Mouse (Mus musculus) kidney, adult 2 months (tissue): ENCODE results near the gene Gdap2. TPM values are rescaled to one million over a fixed set of nuclear protein-coding genes. Genes with fewer than 3 reads are reported as not detected.

Source experiments
- DNase-seq: peaks from one replicate; pipeline ENCODE4 v3.0.0; 2021
- H3K27ac ChIP-seq: fragments of 200-500 bp; 2 replicates; pipeline ENCODE4 v1.5.1; 2012; ENCODE audit warnings: low read depth, low read length, control low read depth, inconsistent platforms; ENCODE audit not compliant: insufficient read depth
- H3K27me3 ChIP-seq: fragments of 200-500 bp; replicated peaks from 2 replicates; pipeline ENCODE4 v1.6.1; 2012; ENCODE audit warnings: mild to moderate bottlenecking, moderate library complexity, low read length, inconsistent platforms; ENCODE audit not compliant: control insufficient read depth, insufficient read depth
- H3K36me3 ChIP-seq: fragments of 200-500 bp; 2 replicates; pipeline ENCODE4 v1.6.1; 2012; ENCODE audit warnings: mild to moderate bottlenecking, moderate library complexity, low read length, inconsistent platforms; ENCODE audit not compliant: control insufficient read depth, insufficient read depth
- H3K4me1 ChIP-seq: fragments of 200-500 bp; 2 replicates; pipeline ENCODE4 v1.6.1; 2011; ENCODE audit warnings: low read length; ENCODE audit not compliant: control insufficient read depth, insufficient read depth
- H3K4me3 ChIP-seq: fragments of 200-500 bp; 2 replicates; pipeline ENCODE4 v1.5.1; 2011; ENCODE audit warnings: mild to moderate bottlenecking, low read depth, low read length, control low read depth; ENCODE audit not compliant: insufficient read depth
- CTCF ChIP-seq: fragments of 200-500 bp; conservative IDR thresholded peaks from 2 replicates; pipeline ENCODE4 v1.5.1; 2011; ENCODE audit warnings: low read depth, mild to moderate bottlenecking, control low read depth, low read length, moderate library complexity, mixed read lengths; ENCODE audit not compliant: insufficient read depth, insufficient read length
- POLR2A ChIP-seq: fragments of 200-500 bp; IDR thresholded peaks from one replicate; pipeline ENCODE4 v1.6.1; 2011; ENCODE audit warnings: low read depth, low read length, control low read depth
- WGBS: fragments of 180-500 bp; shearing (Covaris S2); methylation state at CpG from one replicate; pipeline ENCODE4 v1.1.7; 2018; 5-methylcytosine and 5-hydroxymethylcytosine counted together
- polyA plus RNA-seq: library from polyadenylated mRNA; depleted of rRNA; stranded (reverse); fragments of >200 nt; gene quantifications from 2 replicates; pipeline ENCODE4 v1.2.3, GENCODE M21; 2012

Gene Gdap2
- polyA plus RNA-seq, 1 experiment = 14.4 TPM

DNA sequence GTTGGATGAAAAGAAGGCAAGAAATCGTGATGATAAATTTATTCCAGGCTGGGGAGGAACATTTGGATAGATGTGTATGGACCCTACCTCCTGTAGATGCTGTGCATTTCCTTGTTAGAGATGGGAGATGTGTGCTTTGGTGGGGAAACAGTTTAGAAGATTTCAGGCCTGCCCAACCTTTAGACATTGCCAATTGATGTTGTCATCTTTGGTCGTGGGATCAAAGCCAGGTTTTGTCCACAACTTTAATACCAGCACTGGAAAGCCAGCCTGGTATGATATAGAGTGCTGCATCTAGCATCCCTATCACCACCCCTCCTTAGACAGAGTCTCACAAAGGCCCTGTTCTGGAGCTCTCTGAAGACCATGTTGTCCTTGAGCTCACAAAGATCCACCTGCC lies 1.4 kb downstream of the Gdap2 start:
- H3K36me3 ChIP-seq = peaks cover 6% of the 10 kb centered on the region
- DNase-seq = no peak
- no peaks in the 10 kb centered on the region; the same call in 1 of the 2 replicates for H3K4me1 ChIP-seq
- H3K27me3 ChIP-seq = no peaks in the 10 kb centered on the region
- TF ChIP-seq CTCF = no peak
- no peak for TF ChIP-seq POLR2A
- H3K4me3 ChIP-seq = no peak overlapping the region
- WGBS = 74% methylated on average over 2 of the region's 2 CpGs
- H3K27ac ChIP-seq = no peak overlapping the region

GRCm38 (mm10) chr3:100164991-100165390 lies 2.8 kb downstream of the Gdap2 start:
- Histone ChIP-seq H3K4me1 (no peaks in the 10 kb centered on the region; the same call in 1 of the 2 replicates), H3K27me3 (no peaks in the 10 kb centered on the region), H3K27ac (no peak overlapping the region; the same call in 1 of the 2 replicates), H3K4me3 (no peak overlapping the region), H3K36me3 (no peaks in the 10 kb centered on the region)
- DNase-seq = no peak
- TF ChIP-seq POLR2A (no peak), CTCF (no peak)

- H3K4me3 ChIP-seq = no peak overlapping the region
- 93% methylated on average over 2 of the region's 2 CpGs for WGBS
- H3K27me3 ChIP-seq = no peaks in the 10 kb centered on the region
- H3K27ac ChIP-seq = no peak overlapping the region
- peaks cover 19% of the 10 kb centered on the region for H3K36me3 ChIP-seq
- H3K4me1 ChIP-seq = no peaks in the 10 kb centered on the region
- no peak for DNase-seq
- TF ChIP-seq POLR2A (no peak), CTCF (no peak)
These were observed 13.8 kb downstream of the Gdap2 start for GRCm38 (mm10) chr3:100176031-100176430.

- H3K36me3 ChIP-seq = peaks cover 14% of the 10 kb centered on the region
- no peaks in the 10 kb centered on the region for H3K4me1 ChIP-seq
- 66% methylated on average over 3 of the region's 3 CpGs for WGBS
- no peaks in the 10 kb centered on the region for H3K27me3 ChIP-seq
- no peak overlapping the region for H3K4me3 ChIP-seq
- no peak overlapping the region for H3K27ac ChIP-seq
- TF ChIP-seq POLR2A (no peak), CTCF (no peak)
- no peak for DNase-seq
These were observed 18.3 kb downstream of the Gdap2 start for GRCm38 (mm10) chr3:100180471-100180870.

DNA sequence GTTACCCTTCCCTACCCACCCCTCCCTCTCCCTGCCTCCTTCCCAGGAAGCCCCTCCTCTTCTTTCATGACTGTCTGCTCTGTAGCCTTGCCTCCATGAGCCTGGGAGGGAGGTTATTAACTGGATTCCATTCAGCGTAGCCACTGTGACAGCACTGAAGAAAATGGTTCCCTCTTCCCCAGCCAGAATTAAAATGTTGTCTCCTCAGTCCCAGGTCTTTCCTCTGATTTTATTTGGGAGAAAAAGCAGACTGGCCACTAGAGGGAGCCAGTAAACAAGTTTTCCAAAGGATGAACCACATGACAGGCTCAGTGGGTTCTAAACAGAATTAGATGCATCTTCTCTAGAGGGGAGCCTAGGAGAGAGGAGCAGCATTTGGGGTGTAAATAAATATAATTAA lies 27.3 kb downstream of the Gdap2 start:
- H3K36me3 ChIP-seq = peaks cover 3% of the 10 kb centered on the region
- H3K4me3 ChIP-seq = no peak overlapping the region
- WGBS = 47% methylated on average over 1 of the region's 1 CpGs
- no peaks in the 10 kb centered on the region for H3K4me1 ChIP-seq
- DNase-seq = peak; percentile 73
- H3K27ac ChIP-seq = no peak overlapping the region
- H3K27me3 ChIP-seq = no peaks in the 10 kb centered on the region
- peak; percentile 6; the same call in 1 of the 2 replicates for TF ChIP-seq CTCF
- no peak for TF ChIP-seq POLR2A

GRCm38 (mm10) chr3:100189861-100190260 lies 27.7 kb downstream of the Gdap2 start:
- DNase-seq = no peak
- TF ChIP-seq POLR2A = no peak
- no peak for TF ChIP-seq CTCF

DNA sequence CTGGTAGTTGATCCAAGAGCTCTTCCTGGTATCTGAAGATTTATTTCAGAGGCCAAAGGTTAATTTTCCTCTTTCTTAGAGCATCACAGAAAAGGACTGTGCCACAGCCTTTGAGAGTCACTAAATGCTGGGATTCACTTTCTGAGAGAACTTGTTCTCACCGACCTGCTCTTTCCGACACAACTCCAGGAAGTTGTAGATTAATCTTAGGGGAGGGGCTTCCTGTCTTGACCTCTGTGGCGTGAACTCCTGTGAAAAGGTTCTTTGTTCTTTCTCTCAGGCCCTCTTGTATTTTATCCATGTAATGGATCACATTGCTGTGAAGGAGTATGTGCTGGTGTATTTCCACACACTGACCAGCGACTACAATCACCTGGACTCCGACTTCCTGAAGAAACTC lies 32.0 kb downstream of the Gdap2 start:
- no peak for TF ChIP-seq POLR2A
- no peaks in the 10 kb centered on the region for H3K27me3 ChIP-seq
- H3K4me1 ChIP-seq = no peaks in the 10 kb centered on the region
- no peak overlapping the region for H3K27ac ChIP-seq
- peak; percentile 43 for DNase-seq
- WGBS = 26% methylated on average over 5 of the region's 5 CpGs
- no peak overlapping the region for H3K4me3 ChIP-seq
- H3K36me3 ChIP-seq = peaks cover 4% of the 10 kb centered on the region

More at GRCm38 (mm10) chr3:100189861-100190260, 27.7 kb downstream of the Gdap2 start:
- Histone ChIP-seq H3K27ac (no peak overlapping the region), H3K4me3 (no peak overlapping the region), H3K36me3 (peaks cover 3% of the 10 kb centered on the region), H3K27me3 (no peaks in the 10 kb centered on the region), H3K4me1 (no peaks in the 10 kb centered on the region)
- WGBS = 80% methylated on average over 11 of the region's 11 CpGs

DNA sequence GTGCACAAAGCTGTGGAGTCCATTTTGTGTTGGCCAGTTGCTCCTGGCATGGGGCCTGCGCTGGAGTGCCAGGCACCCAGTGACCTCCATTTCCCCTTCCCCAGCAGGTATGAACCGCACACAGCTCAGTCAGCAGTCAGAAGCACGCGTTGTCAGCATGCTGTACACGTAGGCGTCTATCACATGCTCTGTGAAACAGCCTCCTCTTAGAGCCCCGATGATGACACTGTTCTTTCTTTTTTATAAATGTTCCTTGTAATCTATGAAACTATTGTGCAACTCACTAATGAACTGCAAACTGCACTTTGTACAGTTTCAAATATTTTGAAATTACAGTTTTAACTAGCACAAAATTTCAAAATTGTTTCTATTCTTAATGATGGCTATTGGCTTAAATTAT lies 39.4 kb downstream of the Gdap2 start:
- peaks cover 5% of the 10 kb centered on the region for H3K36me3 ChIP-seq
- no peaks in the 10 kb centered on the region for H3K27me3 ChIP-seq
- no peak overlapping the region for H3K27ac ChIP-seq
- DNase-seq = peak; percentile 9
- no peak overlapping the region for H3K4me3 ChIP-seq
- TF ChIP-seq POLR2A (no peak), CTCF (no peak)
- no peaks in the 10 kb centered on the region for H3K4me1 ChIP-seq
- 80% methylated on average over 7 of the region's 7 CpGs for WGBS
